Mouse (Mus musculus): ENCODE measurements around the gene Egf. TPM values are rescaled to one million over a fixed set of nuclear protein-coding genes. Genes with fewer than 3 reads are reported as not detected.

Gene Egf
- total RNA-seq, 1 experiment from 2014 or later: 1.8 TPM

DNA sequence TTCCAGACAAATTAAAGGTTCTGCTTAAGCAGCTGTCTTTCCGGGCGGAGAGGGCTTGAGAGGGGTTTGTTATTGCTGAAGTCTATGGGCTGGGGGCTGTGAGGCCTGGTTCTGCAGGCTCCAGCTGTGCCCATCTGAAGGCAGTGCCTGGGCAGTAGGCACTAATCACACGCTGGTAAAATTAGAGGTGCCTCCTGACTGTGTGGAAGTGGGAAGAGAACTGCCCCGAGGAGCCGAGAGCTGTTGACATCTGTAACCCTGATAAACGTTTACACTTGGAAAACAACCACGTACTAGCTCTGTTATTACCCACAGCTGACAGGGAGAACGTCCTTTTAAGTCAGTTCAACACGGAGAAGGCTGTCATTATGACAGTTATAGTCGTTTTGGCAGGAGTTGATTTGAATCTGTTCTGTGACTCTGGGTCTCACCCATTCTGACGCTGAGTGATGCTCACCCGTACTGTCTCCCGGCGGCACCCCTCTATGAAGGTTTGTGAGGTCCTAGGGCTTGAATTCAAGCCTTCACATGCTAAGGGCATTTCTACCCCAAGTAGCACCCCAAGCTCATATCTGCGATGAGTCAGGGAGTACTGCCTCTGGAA, 40.5 kb downstream of the Egf start:
- DNase-seq: no peak

GRCm38 (mm10) chr3:129708157-129708556, 47.0 kb downstream of the Egf start:
- DNase-seq: peak; percentile 39

DNA sequence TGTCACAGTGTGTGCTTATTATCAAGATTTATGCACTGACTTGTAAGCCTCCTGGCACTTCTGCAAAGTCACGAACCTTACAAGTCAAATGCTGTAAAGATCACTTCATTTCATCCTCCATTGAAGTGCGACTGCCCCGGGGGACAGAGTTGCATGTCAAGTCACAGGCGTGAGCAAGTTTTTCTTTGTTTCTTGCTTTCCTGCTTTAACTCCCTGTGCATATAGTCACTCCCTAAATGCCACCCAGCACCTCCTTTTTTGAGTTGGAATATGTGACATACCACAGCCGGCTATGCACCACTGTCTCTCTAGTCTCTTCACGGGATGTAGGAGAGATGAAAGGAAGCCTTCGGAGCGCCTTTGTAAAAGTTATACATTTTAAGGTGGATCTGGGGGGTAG, 56.2 kb downstream of the Egf start:
- no peak for DNase-seq

DNA sequence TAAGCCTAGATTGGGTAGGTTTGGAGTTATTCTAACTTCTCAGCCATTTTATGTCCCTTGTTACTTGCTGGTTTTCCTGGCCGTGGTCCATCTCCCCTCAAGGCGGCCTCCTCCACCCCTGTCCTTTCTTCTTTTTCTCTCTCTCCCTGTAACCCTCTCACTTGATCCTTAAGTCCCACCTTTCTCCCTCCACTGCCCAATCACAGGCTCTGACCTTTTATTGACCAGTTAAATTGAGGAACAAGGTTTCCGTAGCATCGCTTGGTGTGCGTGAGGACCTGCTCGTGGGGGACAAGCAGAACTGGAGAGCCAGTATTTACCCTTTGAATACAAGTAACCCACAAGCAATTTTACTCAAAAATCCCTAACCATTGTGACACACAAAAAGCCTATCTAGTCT, 56.8 kb downstream of the Egf start:
- no peak for DNase-seq

- DNase-seq: no peak
These were observed 57.4 kb downstream of the Egf start for GRCm38 (mm10) chr3:129697691-129698090.

GRCm38 (mm10) chr3:129695943-129696342, 59.2 kb downstream of the Egf start:
- DNase-seq: no peak

DNA sequence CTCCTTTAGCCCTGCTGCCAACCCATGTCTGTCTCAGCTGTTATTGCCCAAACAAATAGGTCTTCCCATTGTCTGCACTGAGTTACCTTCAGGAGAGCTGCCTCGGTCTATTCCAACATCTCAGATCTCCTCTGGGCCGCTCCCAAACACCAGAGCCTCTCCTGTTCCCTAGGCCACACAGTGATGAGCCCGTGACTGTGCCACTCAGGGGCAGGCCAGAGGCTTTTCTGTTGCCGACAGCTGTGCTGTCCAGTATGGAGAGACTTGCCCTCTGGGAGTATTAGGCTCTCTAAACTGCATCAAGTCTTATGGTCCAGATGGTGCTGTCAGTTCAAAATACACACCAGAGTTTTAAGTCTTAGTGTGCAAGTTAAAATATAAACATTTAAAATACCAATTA, 61.5 kb downstream of the Egf start:
- no peak for DNase-seq

GRCm38 (mm10) chr3:129692816-129693215, 62.3 kb downstream of the Egf start:
- no peak for DNase-seq

DNA sequence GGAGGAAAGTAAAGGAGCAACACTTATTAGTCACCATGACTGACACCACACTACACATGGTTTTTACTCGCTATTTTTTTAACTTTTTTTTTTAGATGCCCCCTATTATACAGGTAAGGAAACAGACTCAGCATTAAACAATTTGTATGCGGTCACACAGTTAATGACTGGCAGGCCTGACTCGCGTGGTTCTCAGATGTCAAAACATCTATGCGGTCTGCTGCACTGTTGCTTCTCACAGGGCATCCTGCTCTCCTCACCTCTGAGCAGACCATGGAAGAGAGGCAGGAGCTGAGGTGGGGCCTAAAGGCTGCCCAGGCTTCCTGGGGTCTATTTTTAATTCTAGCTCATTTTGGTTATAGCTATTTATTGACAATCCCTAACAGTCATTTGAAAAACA, 67.7 kb downstream of the Egf start:
- no peak for DNase-seq

DNA sequence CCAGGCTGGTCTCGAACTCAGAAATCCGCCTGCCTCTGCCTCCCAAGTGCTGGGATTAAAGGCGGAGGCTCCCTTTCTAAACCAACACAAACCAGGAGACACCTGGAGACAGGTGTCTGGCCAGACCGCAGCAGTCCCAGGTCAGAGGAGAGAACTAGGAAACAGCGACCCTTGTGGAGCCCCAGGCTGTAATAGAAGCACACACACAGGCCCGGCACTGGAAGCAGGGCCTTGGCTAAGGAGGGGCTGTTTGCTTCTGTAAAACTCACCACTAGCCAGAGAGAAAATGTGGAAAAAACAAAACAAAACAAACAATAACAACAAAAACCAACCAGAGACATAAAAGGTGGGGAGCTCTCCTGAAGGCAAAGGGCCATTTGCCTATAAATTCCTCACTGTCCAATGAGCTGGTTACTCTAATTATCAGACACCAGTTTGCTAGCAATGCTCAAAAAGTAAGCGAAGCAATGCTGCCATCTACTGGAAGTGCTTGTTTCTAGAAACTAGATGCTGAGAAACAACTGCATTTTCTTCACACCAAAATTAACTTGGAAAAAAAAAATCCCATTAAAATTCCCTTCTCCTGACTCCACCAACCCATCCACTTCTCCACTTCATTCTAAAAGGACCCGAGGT, 68.3 kb downstream of the Egf start:
- peak; percentile 28 for DNase-seq

DNA sequence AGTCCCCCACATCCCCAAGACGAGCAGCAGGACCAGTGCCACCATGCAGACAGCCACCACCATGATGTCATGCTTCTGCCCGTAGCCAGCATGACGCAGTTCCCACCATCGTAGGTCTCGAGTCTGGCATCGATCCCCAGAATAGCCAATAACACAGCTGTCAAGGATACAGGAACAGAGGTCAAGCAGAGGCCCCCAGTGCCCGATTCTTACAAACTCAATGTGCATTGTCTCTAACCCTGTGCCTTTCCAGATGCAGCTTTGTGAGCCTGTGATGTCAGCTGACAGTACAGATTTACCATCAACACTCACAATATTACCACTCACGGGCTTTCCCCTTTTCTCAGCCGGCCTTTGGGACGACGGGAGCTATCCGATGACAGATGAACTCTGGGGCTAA, 68.9 kb downstream of the Egf start:
- DNase-seq: no peak

DNA sequence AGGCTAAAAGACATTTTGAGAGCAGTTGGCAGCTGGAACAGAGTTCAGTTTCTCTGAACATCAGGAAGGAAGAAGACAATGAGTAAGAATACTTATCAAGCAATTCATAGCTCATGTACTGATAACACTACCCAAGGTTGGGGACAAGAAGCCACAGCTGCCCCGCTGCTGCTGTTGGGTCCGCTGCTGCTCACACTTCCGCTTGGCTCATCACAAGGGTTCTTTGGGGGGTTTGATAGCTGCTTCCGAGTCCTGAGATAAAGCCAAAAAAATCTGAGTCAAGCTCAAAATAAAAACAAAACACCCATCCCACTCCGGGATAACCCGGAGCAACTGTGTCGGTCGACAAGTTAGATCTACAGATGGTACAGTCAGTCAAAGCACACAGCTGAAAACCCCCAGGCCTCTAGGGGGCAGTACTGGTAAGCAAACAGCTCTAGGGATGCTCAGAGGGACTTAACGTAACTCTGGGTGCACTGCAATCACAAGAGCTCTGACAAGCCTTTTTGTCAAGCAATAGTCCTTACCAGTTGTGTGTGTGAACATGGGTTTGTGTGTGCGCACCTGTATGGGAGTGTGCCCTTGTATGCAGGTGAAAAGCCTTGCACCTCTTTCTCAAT, 71.9 kb downstream of the Egf start:
- DNase-seq: no peak

DNA sequence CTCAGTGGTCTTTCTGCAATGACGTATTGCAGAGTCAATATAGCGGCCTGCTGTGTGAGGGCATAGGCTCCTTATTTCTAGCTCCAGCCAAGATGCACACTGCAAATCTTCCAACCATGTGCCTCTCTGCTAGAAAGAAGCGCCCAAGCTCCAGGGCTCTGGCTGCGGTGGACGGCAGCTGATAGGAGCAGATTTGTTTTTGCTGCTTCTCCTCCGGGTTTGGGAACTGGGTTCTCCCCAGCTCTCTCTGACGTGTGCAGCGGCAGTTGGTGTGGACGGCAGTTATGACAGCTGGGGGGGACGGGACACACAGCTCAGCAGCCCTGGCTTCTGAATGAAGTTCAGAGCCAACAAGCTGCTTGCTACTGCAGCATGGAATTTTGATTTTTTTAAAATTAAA, 72.7 kb downstream of the Egf start:
- no peak for DNase-seq

- DNase-seq: no peak
These were observed 73.3 kb downstream of the Egf start for GRCm38 (mm10) chr3:129681841-129682240.

GRCm38 (mm10) chr3:129680258-129680657, 74.9 kb downstream of the Egf start:
- DNase-seq: no peak

DNA sequence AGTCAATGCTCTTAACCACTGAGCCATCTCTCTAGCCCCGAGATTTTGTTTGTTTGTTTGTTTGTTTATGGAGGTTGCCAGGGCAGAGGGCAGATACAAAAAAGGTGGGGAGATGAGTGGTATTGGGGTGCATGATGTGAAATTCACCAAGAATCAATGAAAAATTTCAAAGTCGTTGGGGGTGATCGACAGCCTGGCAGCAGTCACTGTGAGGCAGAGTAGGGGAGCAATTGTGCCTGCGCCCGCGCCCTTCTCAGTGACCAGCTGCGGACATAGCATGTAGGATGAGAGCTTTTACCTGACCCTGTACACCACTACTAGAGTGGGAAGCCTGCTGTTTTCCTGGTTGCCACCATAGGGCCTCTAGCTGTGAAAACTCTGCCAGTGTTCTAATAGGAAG, 79.2 kb downstream of the Egf start:
- DNase-seq: no peak

- no peak for DNase-seq
These were observed 91.2 kb downstream of the Egf start for GRCm38 (mm10) chr3:129663906-129664305.

DNA sequence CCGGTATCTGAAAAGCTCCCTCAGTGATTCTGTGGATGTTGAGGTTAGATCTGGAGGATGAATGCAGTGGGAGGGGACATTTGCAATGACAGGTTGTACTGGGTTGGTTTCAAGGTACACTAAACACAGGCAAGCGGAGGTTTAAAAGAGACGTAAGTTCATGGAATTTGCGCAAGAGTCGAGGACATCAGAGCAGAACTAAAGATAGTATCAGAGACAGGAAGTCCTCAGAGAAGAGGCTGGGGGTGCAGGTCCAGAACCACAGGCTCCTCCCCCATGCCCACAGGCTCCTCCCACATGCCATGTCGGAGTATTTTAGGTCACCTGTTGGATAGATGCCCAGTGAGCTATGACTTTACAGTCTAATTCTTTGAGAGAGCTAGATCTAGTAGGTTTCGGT, 96.3 kb downstream of the Egf start:
- DNase-seq: no peak

- DNase-seq: no peak
These were observed 97.3 kb downstream of the Egf start for GRCm38 (mm10) chr3:129657775-129658174.

GRCm38 (mm10) chr3:129657222-129657621, 97.9 kb downstream of the Egf start:
- no peak for DNase-seq

- no peak for DNase-seq
These were observed 98.6 kb downstream of the Egf start for GRCm38 (mm10) chr3:129656540-129656939.

GRCm38 (mm10) chr3:129652476-129652875, 102.6 kb downstream of the Egf start:
- no peak for DNase-seq

GRCm38 (mm10) chr3:129651765-129652164, 103.4 kb downstream of the Egf start:
- no peak for DNase-seq

DNA sequence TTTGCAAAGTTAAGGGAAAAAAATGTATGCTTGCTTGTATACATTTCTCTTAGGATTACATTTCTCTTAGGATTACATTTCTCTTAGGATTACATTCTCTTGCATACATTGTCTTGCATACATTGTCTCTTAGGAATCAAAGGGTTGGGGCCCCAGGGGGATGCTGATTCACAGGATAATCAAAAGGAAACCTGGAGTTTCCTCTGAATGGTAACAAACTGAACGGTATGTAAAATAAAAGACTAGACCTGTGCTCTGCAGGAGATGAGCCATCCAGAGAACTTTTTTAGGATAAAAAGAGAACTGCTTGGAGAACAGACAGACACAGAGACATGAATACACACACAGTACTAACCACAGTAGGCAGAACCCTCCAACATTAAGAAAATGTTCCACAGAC, 104.2 kb downstream of the Egf start:
- no peak for DNase-seq
